Mouse (Mus musculus): ENCODE results near the gene Mcfd2.

DNA sequence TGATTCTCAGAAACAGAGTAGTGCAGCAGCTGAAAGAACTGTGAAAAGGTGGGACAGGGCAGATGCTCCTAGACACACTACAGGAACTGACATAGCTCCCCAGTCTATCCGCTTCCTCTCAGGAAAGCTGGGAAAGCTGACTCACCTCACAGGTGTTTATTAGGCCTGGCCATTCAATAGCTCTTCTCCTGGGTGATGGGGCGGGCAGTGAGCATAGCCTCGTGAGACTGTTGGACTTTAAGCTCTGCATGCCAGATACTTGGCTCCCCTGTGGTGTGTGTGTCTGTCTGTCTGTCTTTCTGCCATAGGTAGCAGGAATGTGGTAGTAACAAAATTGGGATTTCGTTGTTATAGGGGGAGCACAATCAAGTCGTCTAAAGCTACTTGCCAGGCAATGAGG, 23.6 kb upstream of the Mcfd2 start:
- TF ChIP-seq CTCF (IDR thresholded peaks at IDR 0.05; ENCODE audit: insufficient read depth, low read depth, low read length): no peak
- TF ChIP-seq POLR2A (IDR thresholded peaks at IDR 0.05; ENCODE audit: insufficient read depth, low read depth, low read length): no peak
